Mouse (Mus musculus): ENCODE results near the gene Zbtb2.
"Not testable (repeated sequence)": the region's sequence is repeated elsewhere in the genome, so short reads cannot be mapped to it uniquely, and the experiment has no call there.

Zbtb2 gene

GRCm38 (mm10) chr10:4387701-4388383, at the start of gene Zbtb2:
Zbtb2 (minus strand) TSS chr10:4388108.
- in situ Hi-C loops (cut with MboI) = no loop called here

DNA sequence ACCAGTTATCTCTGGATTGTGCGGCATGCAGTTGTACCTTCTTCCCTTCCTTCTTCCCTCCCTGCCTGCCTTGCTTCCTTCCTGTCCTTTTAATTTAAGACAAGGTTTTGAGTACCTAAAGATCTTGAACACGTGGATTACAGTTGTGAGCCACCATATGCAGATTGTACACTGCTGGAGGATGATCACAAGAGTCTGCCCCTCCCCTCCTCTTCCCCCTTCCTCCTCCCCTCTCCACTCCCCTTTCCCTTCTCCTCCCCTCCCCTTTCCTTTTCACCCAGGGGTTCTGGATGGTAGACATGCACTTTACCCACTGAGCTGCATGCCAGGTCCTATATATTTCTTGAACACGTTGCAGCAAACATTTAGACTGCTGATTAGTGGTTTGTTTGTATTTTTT, 47.5 kb upstream of the Zbtb2 start:
- in situ Hi-C loops (cut with MboI) = no loop called here

GRCm38 (mm10) chr10:4433871-4434270, 46.0 kb upstream of the Zbtb2 start:
- in situ Hi-C loops (cut with MboI) = not testable (repeated sequence)

DNA sequence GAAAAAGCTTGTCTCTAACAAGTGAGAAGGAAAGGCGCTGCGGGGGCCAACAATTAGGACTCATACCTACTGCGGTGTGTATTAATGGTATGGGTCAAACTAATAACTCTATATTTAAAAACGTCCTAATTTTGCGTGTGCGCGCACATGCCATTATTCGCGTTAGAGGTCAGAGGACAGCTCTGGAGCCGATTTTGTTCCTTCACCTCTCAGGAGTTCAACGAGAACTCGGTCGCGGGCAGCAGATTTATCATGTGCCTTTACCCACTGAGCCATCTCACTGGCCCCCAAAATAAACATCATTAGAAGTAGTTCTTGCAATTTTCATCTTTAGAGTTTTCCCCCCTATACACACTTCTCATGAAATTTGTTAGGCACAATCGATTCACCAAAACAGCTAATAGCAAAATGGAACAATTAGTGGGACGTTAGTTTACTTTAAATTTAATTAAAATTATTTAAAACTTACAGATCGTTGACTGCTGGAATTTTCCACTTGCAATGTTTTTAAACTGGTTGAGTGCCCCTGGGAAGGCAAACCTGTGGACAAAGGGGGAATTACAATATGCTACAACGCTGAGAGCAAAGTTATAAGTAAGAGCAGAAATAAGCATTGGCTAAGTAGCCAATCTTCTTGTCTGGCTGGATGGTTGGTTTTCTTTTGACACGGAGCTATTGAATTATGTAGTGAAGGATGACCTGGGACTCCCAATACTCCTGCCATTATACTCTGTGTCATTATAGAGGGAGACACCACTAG, 45.3 kb upstream of the Zbtb2 start:
- in situ Hi-C loops (cut with MboI) = no loop called here

DNA sequence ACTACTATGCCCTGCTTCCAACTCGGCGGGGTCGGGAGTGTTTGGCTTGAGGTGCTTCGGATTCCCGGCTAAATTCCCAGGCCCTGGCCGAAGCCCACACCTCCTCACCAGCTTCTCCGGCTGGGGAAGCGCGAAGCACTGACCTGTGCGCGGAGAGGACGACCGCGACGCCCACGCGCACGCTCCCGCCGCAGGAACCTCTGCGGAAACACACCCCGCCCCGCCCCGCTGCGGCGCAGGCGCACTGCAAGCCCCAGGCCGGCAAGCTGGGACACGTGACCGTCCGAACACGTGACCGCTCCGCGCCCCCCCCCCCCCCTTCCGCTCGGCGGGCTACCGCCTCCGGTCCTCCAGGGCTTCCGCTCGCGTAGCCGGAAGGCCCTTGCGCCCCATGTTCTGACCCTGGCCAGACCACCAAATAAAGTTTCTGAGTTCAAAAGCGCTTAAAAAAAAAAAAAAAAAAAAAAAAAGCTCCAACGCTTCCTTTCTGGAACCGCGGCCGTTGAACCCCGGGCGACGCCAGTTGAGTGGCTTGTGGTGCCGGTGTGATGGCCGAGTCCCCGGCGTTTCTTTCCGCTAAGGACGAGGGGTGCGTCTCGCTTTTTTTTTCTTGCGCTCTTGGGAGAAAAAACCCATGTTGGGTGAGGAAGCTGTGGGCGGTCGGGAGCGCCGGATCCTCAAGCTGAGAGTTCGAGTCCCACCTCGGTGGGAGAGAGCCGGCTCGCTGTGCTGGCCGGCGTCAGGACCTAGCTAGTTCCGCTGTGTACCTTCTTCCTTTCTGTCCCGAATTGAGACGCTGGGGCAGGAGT, 44.4 kb upstream of the Zbtb2 start, which contains the start of the genes Rmnd1 and Armt1:
Gene Rmnd1, minus strand, starts transcription at position 266 of the 809 bp plus-strand sequence.
Gene Armt1, plus strand, starts transcription at position 345 of the 809 bp plus-strand sequence.
- in situ Hi-C loops (cut with MboI) = no loop called here

DNA sequence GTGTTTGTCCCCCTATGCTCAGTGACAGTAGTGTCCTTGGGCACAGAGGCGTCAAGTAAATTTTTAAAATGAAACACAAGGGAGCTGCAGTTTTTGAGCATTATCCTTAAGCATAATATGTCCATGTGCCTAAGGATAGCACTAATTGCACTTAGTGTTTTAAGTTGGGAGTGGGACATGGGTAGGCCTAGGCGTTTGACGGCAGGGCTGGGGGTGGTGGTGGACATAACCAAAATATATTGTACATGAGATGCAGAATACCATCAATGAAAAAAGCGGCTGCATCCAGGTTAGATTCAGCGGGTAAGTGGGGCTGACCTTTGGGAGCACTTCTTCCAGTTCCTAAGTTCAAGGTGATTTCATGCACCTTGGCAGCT, 43.8 kb upstream of the Zbtb2 start:
- in situ Hi-C loops (cut with MboI) = no loop called here

DNA sequence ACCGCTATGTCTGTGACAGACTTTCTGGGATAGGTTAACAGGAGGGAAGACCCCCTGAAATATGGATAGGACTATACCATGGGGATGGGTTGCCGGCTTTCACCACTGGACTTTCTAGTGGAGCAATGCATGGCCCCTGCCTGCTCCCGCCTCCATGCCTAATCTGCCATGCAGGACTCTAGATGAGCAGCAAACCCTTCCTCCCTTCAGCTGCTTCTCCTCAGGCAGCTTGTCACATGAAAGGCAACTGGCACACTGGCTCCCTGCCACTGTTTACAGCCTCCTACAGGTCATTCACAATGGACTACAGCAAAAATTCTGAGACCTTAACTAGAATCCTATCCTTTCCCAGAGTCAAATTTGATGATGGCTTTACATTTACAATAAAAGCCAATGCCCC, 42.9 kb upstream of the Zbtb2 start:
- in situ Hi-C loops (cut with MboI) = no loop called here

- in situ Hi-C loops (cut with MboI) = no loop called here
Measured at GRCm38 (mm10) chr10:4430399-4430798, 42.5 kb upstream of the Zbtb2 start.

DNA sequence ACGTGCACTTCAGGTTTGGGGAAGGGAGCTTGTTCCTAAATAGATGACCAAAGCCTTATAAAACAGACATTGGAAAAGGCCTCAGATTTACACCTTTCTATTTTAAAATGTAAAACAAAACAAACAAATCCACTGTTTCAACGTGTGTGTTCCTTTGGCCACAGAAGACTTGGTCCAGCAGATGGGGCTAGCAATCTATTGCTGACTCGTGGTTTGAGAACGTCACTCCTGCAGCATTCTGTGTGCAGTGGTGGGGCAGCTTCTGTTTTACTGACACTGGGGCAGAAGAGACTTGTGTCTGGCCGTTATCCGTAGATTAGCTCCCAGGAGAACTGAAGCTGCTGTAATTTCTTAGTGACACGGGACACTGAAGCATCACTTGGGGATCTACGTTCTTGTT, 37.3 kb upstream of the Zbtb2 start:
- in situ Hi-C loops (cut with MboI) = no loop called here

DNA sequence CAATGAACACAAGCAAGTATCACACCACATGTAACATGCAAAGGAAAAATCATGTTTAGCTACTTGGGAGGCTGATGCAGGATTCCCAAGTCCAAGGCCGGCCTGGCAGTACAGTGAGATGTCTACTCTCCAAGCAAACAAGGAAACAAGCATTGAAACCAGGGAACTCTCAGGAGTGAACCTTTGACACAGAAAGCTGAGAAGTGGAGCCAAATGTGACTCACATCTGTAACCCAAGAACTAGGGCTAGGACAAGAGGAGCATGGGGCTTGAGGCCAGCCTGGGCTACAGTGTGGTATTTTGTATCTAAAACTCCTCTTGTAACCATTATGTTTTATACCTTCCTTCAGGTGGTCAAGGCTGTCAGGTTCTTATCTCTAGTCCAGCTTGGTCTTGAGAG, 19.3 kb upstream of the Zbtb2 start:
- in situ Hi-C loops (cut with MboI) = no loop called here

GRCm38 (mm10) chr10:4405511-4405910, 17.6 kb upstream of the Zbtb2 start:
- in situ Hi-C loops (cut with MboI) = no loop called here

GRCm38 (mm10) chr10:4404895-4405491, 17.1 kb upstream of the Zbtb2 start:
- in situ Hi-C loops (cut with MboI) = no loop called here

GRCm38 (mm10) chr10:4398058-4398457, 10.2 kb upstream of the Zbtb2 start:
- in situ Hi-C loops (cut with MboI) = no loop called here

DNA sequence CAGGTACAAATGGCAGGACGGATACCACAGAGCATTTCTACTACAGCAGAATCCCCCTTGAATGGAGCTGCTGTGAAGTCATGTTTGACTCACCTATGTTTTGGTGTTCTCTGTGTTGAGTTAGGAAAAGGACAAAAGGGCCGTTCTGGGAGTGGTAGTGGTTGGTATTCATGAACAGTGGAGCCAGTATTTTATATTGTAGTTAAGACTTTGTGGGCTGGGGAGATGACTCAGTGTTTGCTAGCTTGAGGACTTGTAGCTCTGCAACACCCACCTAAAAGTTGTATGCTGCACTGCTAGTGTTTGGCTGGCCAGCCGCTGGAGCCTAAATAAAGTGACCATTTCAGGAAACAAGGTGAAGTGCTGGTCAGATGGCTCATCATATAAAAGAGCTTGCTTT, 7.4 kb upstream of the Zbtb2 start:
- in situ Hi-C loops (cut with MboI) = no loop called here

DNA sequence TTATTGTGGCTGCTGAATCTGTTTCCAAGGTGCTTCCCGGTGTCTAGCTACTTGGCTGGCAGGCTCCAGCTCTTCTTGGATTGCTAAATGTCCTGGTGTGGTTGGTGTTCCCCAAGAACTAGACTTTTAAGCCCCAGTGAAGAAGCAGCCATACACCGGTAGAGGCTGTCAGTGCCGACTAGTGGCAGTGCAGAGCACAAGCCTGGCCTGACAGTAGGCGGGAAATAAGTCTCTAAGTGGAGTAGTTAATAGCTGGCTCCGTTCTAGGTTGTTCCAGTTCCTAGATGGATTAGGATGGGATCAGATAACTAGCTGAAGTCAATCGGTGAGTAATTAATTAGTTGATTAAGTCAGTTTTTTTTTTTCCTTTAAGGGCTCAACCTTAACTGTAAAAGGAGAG, 3.9 kb upstream of the Zbtb2 start:
- in situ Hi-C loops (cut with MboI) = no loop called here

- in situ Hi-C loops (cut with MboI) = no loop called here
Measured at GRCm38 (mm10) chr10:4391076-4391475, 3.2 kb upstream of the Zbtb2 start.

DNA sequence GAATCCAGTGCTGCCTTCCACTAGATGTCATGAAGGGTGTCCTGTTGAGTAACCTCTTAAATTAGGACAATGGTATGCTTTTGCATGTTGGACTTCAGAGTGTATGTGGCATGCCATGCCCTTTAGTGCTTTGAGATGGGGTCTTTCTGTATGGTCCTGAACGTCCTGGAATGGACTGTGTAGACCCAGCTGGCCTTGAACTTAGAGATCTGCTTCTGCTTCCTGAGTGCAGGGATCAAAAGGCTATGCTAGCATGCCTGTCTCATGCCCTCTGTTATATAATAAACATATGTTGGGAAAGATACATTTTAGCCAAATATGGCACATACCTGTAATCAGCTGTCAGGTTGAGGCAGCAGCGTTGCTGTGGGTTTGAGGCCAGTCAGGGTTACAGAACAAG, 2.6 kb upstream of the Zbtb2 start:
- in situ Hi-C loops (cut with MboI) = no loop called here

DNA sequence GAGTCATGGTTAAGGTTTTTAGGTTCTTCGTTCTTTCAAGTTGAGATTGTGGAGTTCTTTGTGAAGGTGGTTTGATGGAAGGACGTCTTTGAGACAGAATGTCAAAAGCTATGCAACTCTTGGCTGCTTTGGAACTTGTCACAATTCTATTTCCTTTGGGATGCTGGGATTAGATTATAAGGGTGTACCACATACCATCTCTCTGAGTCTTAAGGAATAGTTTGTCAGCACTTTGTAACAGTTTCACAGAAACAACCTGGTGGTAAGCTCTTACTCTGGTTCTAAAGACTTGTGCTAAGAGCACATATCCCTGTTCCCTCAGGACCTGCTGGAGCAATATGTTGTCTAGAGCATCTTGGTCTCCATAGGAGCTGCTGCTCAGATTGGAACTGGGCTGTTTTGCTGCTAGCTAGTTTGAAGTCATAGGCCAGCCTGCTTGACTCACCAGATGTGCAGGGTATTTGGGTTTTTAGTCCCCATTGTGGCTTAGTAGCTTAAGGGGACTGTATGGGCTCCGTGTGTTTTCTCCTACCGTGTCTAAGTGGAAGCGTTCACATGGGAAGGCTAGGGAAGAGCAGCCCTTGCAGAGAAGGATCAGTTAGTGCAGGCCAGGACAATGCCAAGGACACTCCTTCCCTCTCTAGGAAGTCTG, 1.7 kb upstream of the Zbtb2 start:
- in situ Hi-C loops (cut with MboI) = no loop called here

DNA sequence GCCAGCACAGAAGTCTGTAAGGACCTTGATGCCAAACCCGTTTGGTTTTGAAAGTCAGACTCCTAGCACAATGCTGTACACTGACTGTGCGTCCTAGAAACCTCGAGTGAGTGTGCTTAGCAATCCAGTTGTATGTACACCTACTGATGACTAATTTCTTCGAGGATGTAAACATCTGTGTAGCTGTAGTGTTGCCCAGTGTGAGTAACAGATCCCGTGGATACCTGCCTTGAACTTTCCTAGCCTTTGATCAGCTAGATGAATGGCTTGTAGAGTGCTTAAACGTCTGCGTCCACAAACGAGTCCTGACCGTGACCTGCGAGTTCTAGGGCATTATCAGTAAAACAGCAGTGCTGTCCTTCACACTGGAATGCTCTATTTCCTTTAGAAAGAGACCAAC, 1.1 kb upstream of the Zbtb2 start:
- in situ Hi-C loops (cut with MboI) = no loop called here

- in situ Hi-C loops (cut with MboI) = no loop called here
Measured at GRCm38 (mm10) chr10:4388384-4388745, 457 bp upstream of the Zbtb2 start.

Data from mature B cell (primary cell).